In genomic region chr11:22853477-22854157, GRCm38 (mm10) we compare ENCODE assay signal across 14 mouse cellular contexts. TPM values are rescaled to one million over a fixed set of nuclear protein-coding genes. Genes with fewer than 3 reads are reported as not detected.
A peak's percentile ranks its signal among the peaks of the same experiment; 100 is the strongest.
DNase-seq lines count a peak whose midpoint lies in the region; ATAC-seq and TF ChIP-seq lines count a peak whose summit lies in the region.
"Had no signal": no experiment of that assay in that cellular context is flagged by ENCODE, and none has a peak within 500 bp of the region (broad histone marks: within the 10 kb centered on the region; RNA-seq: fewer than 3 reads in every experiment).

No protein-coding gene starts in this region.

- in situ Hi-C loops in ES-E14 (cut with MboI; ENCODE audit: low sequenced_read_pairs in 2 of 2, unreplicated experiment in 2 of 2) = no loop called here

- ATAC-seq in kidney, embryonic 16.5 days (ENCODE audit: low FRiP score, low TSS enrichment) = no peak
- no peak for ATAC-seq in kidney, embryonic 14.5 days (ENCODE audit: low FRiP score, low TSS enrichment)
- ATAC-seq: forebrain, postnatal 0 days had no signal

- H3K36me3 ChIP-seq in kidney, embryonic 16.5 days (ENCODE audit: insufficient read depth, low read length) = no peaks in the 10 kb centered on the region; the same call in 1 of the 2 replicates
- H3K36me3 ChIP-seq in kidney, embryonic 14.5 days (ENCODE audit: control insufficient read depth, insufficient read depth, low read length) = no peaks in the 10 kb centered on the region
- H3K36me3 ChIP-seq in ES-E14 (ENCODE audit: control insufficient read depth, insufficient read depth, low read length, poor library complexity, severe bottlenecking) = no peaks in the 10 kb centered on the region
- H3K36me3 ChIP-seq: embryonic facial prominence, embryonic 10.5 days; midbrain, embryonic 10.5 days; neural tube, embryonic 15.5 days had no signal

- H3K4me2 ChIP-seq in kidney, embryonic 16.5 days (replicated peaks; ENCODE audit: low read depth, low read length) = no peak overlapping the region
- H3K4me2 ChIP-seq in kidney, embryonic 14.5 days (replicated peaks; ENCODE audit: low read depth, low read length) = no peak overlapping the region
- H3K4me2 ChIP-seq: heart, embryonic 11.5 days; neural tube, embryonic 15.5 days had no signal

- H3K27me3 ChIP-seq in kidney, embryonic 16.5 days (ENCODE audit: insufficient read depth, low read length) = peaks cover 14% of the 10 kb centered on the region; the same call in 1 of the 2 replicates
- 0 out of 2 replicates have a peak, but pooled peaks cover 5% of the 10 kb centered on the region for H3K27me3 ChIP-seq in kidney, embryonic 14.5 days (ENCODE audit: control insufficient read depth, insufficient read depth, low read length)

- no peak overlapping the region for H3K9ac ChIP-seq in kidney, embryonic 16.5 days (replicated peaks; ENCODE audit: low read length)
- no peak overlapping the region for H3K9ac ChIP-seq in kidney, embryonic 14.5 days (ENCODE audit: low read depth, low read length)
- H3K9ac ChIP-seq in ES-E14 (ENCODE audit: insufficient read depth, low read depth, low read length, poor library complexity, severe bottlenecking) = 0 out of 2 replicates have a peak overlapping the region, but pooled peaks have one; percentile 2
- H3K9ac ChIP-seq: forebrain, postnatal 0 days; neural tube, embryonic 15.5 days had no signal

- DNase-seq in ES-E14 (ENCODE audit: low read depth, low spot score) (no peak), adipocyte (ENCODE audit: low spot score) (no peak)
- peak; percentile 71 for DNase-seq in naive thymus-derived CD4-positive, alpha-beta T cell, adult 2 months (ENCODE audit: low read depth)
- no peak for DNase-seq in frontal cortex, postnatal 25 days (ENCODE audit: low spot score in 2 of 2)
- DNase-seq: forebrain, postnatal 0 days; kidney, postnatal 14 days; right cerebral cortex, postnatal 25 days had no signal

- peaks cover 46% of the 10 kb centered on the region for H3K4me1 ChIP-seq in kidney, embryonic 16.5 days (ENCODE audit: insufficient read depth, low read length)
- H3K4me1 ChIP-seq in kidney, embryonic 14.5 days (ENCODE audit: control insufficient read depth, insufficient read depth, low read length) = peaks cover 6% of the 10 kb centered on the region
- peaks cover 22 to 23% of the 10 kb centered on the region in 2 experiments for H3K4me1 ChIP-seq in ES-E14 (ENCODE audit: control insufficient read depth in 2 of 2, insufficient read depth in 2 of 2, low read length in 2 of 2, poor library complexity in 1 of 2)
- peaks cover 33% of the 10 kb centered on the region for H3K4me1 ChIP-seq in brown adipose tissue, adult 24 weeks (ENCODE audit: control insufficient read depth, insufficient read depth, insufficient read length, low read length)

- H3K4me3 ChIP-seq in kidney, embryonic 16.5 days (ENCODE audit: low read length) = no peak overlapping the region
- no peak overlapping the region for H3K4me3 ChIP-seq in kidney, embryonic 14.5 days (ENCODE audit: low read length)
- no peak overlapping the region for H3K4me3 ChIP-seq in ES-E14 (ENCODE audit: insufficient read depth in 1 of 2, low read depth in 1 of 2, low read length in 2 of 2, poor library complexity in 1 of 2, severe bottlenecking in 1 of 2)
- H3K4me3 ChIP-seq in brown adipose tissue, adult 24 weeks (ENCODE audit: insufficient read depth, low read depth, low read length) = no peak overlapping the region
- H3K4me3 ChIP-seq: embryonic facial prominence, embryonic 10.5 days; midbrain, embryonic 10.5 days; neural tube, embryonic 15.5 days had no signal

- 52% methylated on average over 2 of the region's 2 CpGs for WGBS in kidney, embryonic 16.5 days
- 72% methylated on average over 2 of the region's 2 CpGs for WGBS in kidney, embryonic 14.5 days

- 0 out of 2 replicates have a peak overlapping the region, but pooled peaks have one; percentile 14 for H3K27ac ChIP-seq in kidney, embryonic 16.5 days (ENCODE audit: low read length)
- H3K27ac ChIP-seq in kidney, embryonic 14.5 days (ENCODE audit: low read depth, low read length) = no peak overlapping the region
- H3K27ac ChIP-seq in ES-E14 (ENCODE audit: insufficient read depth, low read depth, low read length, poor library complexity, severe bottlenecking) = no peak overlapping the region
- H3K27ac ChIP-seq in brown adipose tissue, adult 24 weeks (replicated peaks; ENCODE audit: low read depth, low read length) = 0 out of 2 replicates have a peak overlapping the region, but pooled peaks have one; percentile 19
- H3K27ac ChIP-seq: embryonic facial prominence, embryonic 10.5 days; midbrain, embryonic 10.5 days; neural tube, embryonic 15.5 days had no signal

- no peaks in the 10 kb centered on the region for H3K9me3 ChIP-seq in kidney, embryonic 16.5 days (ENCODE audit: low read length)
- no peaks in the 10 kb centered on the region for H3K9me3 ChIP-seq in kidney, embryonic 14.5 days (ENCODE audit: control insufficient read depth, low read length)
- no peaks in the 10 kb centered on the region for H3K9me3 ChIP-seq in ES-E14 (ENCODE audit: control insufficient read depth, insufficient read depth, low read depth, low read length)
- H3K9me3 ChIP-seq: embryonic facial prominence, embryonic 10.5 days; midbrain, embryonic 10.5 days; neural tube, embryonic 15.5 days had no signal

TF ChIP-seq in ES-E14, 5 proteins besides CTCF, POLR2A, EP300 and RAD21:
- TF ChIP-seq CHD2 (IDR thresholded peaks at IDR 0.05; ENCODE audit: low read depth, low read length) (no peak), ZNF384 (IDR thresholded peaks at IDR 0.05; ENCODE audit: low read depth, low read length) (no peak), HCFC1 (IDR thresholded peaks at IDR 0.05; ENCODE audit: borderline replicate concordance, insufficient read depth, low read length) (no peak)

RNA-seq across cellular contexts. Expression of gene B3gnt2, which starts 7.1 kb away (rescaled TPM):
- 8.2 and 13.2 TPM in 2 replicates for polyA plus RNA-seq in kidney, embryonic 16.5 days (2015; fragmentation: Nextera tagmentation; extraction: Ambion mirVana)
- polyA plus RNA-seq in kidney, embryonic 14.5 days (2014; fragmentation: Nextera tagmentation; extraction: Ambion mirVana) = 4.6 and 9.1 TPM in 2 replicates
- 25.7 and 52.9 TPM in 2 replicates for total RNA-seq in ES-E14 (2012; rRNA removed)
- polyA plus RNA-seq in brown adipose tissue, adult 24 weeks (2012; ENCODE audit: insufficient read depth, insufficient read length, missing spikeins) = not detected in 2 replicates

Comparison
In these comparisons a context has a peak if more than half of its experiments do, and no peak if none do; other contexts are left out.
1. H3K27ac ChIP-seq: peak in kidney, embryonic 16.5 days (single experiment) and brown adipose tissue, adult 24 weeks (single experiment); none in kidney, embryonic 14.5 days (single experiment) and ES-E14 (single experiment).